Mouse (Mus musculus) thymus, adult 2 months (tissue): Measurements from ENCODE around the gene Sept11. TPM values are rescaled to one million over a fixed set of nuclear protein-coding genes. Genes with fewer than 3 reads are reported as not detected.

Experiments used
- DNase-seq: peaks from one replicate; pipeline ENCODE4 v3.0.0; 2021
- H3K27ac ChIP-seq: fragments of 200-500 bp; 2 replicates; pipeline ENCODE4 v1.5.1; 2012; ENCODE audit warnings: low read length, control low read depth; ENCODE audit not compliant: control insufficient read depth, insufficient read depth
- H3K27me3 ChIP-seq: fragments of 200-500 bp; 2 replicates; pipeline ENCODE4 v1.6.1; 2012; ENCODE audit warnings: mild to moderate bottlenecking, low read length, moderate library complexity, mixed read lengths; ENCODE audit not compliant: control insufficient read depth, insufficient read depth
- H3K36me3 ChIP-seq: fragments of 200-500 bp; 2 replicates; pipeline ENCODE4 v1.6.1; 2012; ENCODE audit warnings: mild to moderate bottlenecking, low read length, moderate library complexity; ENCODE audit not compliant: control insufficient read depth, insufficient read depth
- H3K4me1 ChIP-seq: fragments of 200-500 bp; replicated peaks from 2 replicates; pipeline ENCODE4 v1.6.1; 2012; ENCODE audit warnings: low read length; ENCODE audit not compliant: control insufficient read depth, insufficient read depth
- H3K4me3 ChIP-seq: fragments of 200-500 bp; 2 replicates; pipeline ENCODE4 v1.5.1; 2012; ENCODE audit warnings: mild to moderate bottlenecking, low read length, control low read depth, moderate library complexity; ENCODE audit not compliant: control insufficient read depth, insufficient read depth
- CTCF ChIP-seq: fragments of 200-500 bp; IDR thresholded peaks from 2 replicates; pipeline ENCODE4 v1.5.1; 2012; ENCODE audit warnings: mild to moderate bottlenecking, control low read depth, low read length, moderate library complexity, borderline replicate concordance; ENCODE audit not compliant: control insufficient read depth, poor library complexity, insufficient read depth; ENCODE audit errors: extremely low read depth
- POLR2A ChIP-seq: fragments of 200-500 bp; IDR thresholded peaks from 2 replicates; pipeline ENCODE4 v1.6.1; 2012; ENCODE audit warnings: mild to moderate bottlenecking, low read length, control low read depth, moderate library complexity; ENCODE audit not compliant: control insufficient read depth, poor library complexity, insufficient read depth; ENCODE audit errors: extremely low read depth
- WGBS: fragments of 180-500 bp; shearing (Covaris S2); methylation state at CpG from one replicate; pipeline ENCODE4 v1.1.7; 2018; 5-methylcytosine and 5-hydroxymethylcytosine counted together
- polyA plus RNA-seq: library from polyadenylated mRNA; depleted of rRNA; stranded (reverse); fragments of >200 nt; gene quantifications from 2 replicates; pipeline ENCODE4 v1.2.3, GENCODE M21; 2012

The Sept11 gene
- polyA plus RNA-seq, 1 experiment, result 39.0 TPM

DNA sequence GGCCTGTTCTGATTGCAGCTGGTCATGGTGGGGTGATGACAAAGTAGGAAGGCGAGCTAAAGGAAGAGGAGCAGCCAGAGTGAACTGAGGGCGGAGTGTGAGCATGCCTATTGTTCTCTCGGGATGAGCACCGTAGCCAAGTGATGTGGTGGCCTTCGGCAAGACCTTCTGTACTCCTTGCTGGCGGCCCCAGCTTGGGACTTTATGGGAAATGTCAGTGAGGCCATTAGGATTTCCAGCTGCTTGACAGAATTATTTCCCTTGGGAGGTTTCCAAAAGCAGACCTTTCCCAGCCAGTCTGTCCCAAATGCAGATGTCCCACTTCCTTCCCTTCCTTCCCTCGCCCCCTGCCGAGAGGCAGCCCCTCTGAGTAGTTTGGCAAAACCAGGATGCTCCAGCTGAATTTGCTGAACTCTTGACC lies 8.1 kb downstream of the Sept11 start:
- no peak for TF ChIP-seq POLR2A
- TF ChIP-seq CTCF, result no peak
- H3K4me3 ChIP-seq, result no peak overlapping the region
- H3K36me3 ChIP-seq, result no peaks in the 10 kb centered on the region
- H3K4me1 ChIP-seq, result no peaks in the 10 kb centered on the region
- H3K27ac ChIP-seq, result no peak overlapping the region
- DNase-seq, result no peak
- no peaks in the 10 kb centered on the region for H3K27me3 ChIP-seq
- WGBS, result 91% methylated on average over 8 of the region's 8 CpGs

- no peak for TF ChIP-seq CTCF
- no peak for TF ChIP-seq POLR2A
- Histone ChIP-seq H3K27ac (no peak overlapping the region), H3K4me3 (no peak overlapping the region), H3K4me1 (no peaks in the 10 kb centered on the region), H3K36me3 (no peaks in the 10 kb centered on the region), H3K27me3 (no peaks in the 10 kb centered on the region)
- no peak for DNase-seq
- WGBS, result 95% methylated on average over 8 of the region's 8 CpGs
These were observed 10.4 kb downstream of the Sept11 start for GRCm38 (mm10) chr5:93103603-93104002.

- TF ChIP-seq POLR2A (no peak), CTCF (no peak)
- Histone ChIP-seq H3K4me1 (no peaks in the 10 kb centered on the region), H3K4me3 (no peak overlapping the region), H3K27ac (no peak overlapping the region), H3K27me3 (no peaks in the 10 kb centered on the region), H3K36me3 (no peaks in the 10 kb centered on the region)
- WGBS, result 71% methylated on average over 4 of the region's 5 CpGs
- no peak for DNase-seq
These were observed 12.0 kb downstream of the Sept11 start for GRCm38 (mm10) chr5:93104987-93105823.

DNA sequence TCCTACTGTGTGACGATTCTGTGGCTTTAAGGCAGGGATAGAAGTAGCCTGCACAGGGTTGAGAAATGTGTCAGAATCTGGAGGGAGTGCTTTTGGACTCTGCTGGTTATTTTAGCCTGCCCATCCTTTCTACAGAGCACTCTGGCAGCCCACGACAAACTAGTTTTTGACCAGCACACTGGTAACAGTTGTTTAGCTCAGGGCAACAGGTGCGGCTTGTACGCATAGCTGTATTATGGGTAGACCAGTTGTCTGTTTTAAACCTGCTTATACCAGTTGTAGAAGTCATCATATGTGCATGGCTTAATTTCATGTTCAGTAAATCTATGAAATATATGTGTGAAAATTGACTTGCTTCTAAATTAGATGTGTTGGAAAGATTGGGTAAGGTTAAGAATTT lies 12.8 kb downstream of the Sept11 start:
- WGBS, result 98% methylated on average over 4 of the region's 4 CpGs
- DNase-seq, result no peak
- Histone ChIP-seq H3K27me3 (no peaks in the 10 kb centered on the region), H3K27ac (no peak overlapping the region), H3K36me3 (no peaks in the 10 kb centered on the region), H3K4me1 (no peaks in the 10 kb centered on the region), H3K4me3 (no peak overlapping the region)
- TF ChIP-seq POLR2A (no peak), CTCF (no peak)

GRCm38 (mm10) chr5:93108703-93109102 lies 15.5 kb downstream of the Sept11 start:
- DNase-seq, result no peak
- WGBS, result 94% methylated on average over 4 of the region's 4 CpGs
- Histone ChIP-seq H3K27ac (no peak overlapping the region), H3K36me3 (no peaks in the 10 kb centered on the region), H3K4me1 (no peaks in the 10 kb centered on the region), H3K4me3 (no peak overlapping the region), H3K27me3 (no peaks in the 10 kb centered on the region)
- TF ChIP-seq POLR2A (no peak), CTCF (no peak)

DNA sequence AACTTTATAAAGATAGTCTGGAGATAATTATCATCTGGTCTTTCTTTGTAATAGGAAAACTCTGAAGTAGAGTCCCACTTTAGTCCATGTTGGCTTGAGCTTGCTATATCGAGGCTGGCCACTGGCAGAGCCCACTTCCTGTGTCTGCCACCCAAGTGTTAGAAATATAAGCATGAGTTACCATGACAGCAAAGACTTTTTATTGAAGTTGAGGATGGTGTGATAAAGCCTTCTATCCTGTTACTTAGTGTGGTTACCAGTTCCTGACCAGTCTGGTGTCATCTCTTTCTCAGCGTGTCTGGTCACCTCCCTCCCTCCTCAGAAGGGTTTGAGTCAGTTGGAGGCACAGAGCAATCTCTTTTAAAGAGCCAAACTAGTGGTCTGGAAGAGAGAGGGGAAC lies 16.3 kb downstream of the Sept11 start:
- Histone ChIP-seq H3K4me1 (no peaks in the 10 kb centered on the region), H3K4me3 (no peak overlapping the region), H3K36me3 (no peaks in the 10 kb centered on the region), H3K27me3 (no peaks in the 10 kb centered on the region), H3K27ac (no peak overlapping the region)
- TF ChIP-seq POLR2A (no peak), CTCF (no peak)
- DNase-seq, result no peak
- whole genome bisulfite sequencing, result 15% methylated on average over 2 of the region's 2 CpGs

DNA sequence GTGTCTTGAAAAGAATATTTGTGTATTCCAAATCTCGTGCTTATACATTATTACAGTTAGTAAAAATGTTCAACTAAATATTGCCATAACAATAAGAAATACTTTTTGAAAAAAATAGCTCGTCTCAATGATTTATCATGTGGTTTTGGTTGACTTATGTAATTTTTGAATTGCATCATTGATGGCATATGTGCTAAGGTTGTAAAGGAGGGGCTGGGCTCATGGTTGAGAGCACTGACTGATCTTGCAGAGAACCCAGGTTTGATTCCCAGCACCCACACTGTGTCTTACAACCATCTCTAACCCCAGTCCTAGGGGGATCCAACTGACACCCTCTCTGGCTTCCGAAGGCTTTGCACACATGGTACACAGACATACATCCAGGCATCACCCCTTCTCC lies 19.1 kb downstream of the Sept11 start:
- no peaks in the 10 kb centered on the region for H3K36me3 ChIP-seq
- no peaks in the 10 kb centered on the region for H3K27me3 ChIP-seq
- H3K27ac ChIP-seq, result no peak overlapping the region
- TF ChIP-seq CTCF (no peak), POLR2A (no peak)
- H3K4me1 ChIP-seq, result no peaks in the 10 kb centered on the region
- no peak overlapping the region for H3K4me3 ChIP-seq
- WGBS, result 96% methylated on average over 3 of the region's 3 CpGs
- no peak for DNase-seq

DNA sequence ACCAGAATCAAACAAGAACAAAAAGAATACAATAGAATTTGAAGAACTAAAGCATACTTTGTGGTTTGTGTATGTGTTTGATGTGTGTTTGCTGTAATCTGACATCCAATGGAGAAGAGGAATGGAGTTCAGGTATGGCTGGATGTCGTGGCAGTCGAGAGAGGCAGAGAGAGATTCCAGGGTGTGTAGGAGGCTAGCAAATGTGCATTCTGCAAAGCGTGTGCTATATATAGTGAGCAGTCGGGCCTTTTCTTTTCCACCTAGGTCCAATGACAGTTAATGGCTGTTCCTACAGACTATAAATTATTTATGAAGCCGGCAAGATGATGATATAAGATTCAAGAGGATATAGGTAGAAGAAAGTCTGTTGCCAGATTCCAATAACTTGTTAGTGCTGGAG lies 20.3 kb downstream of the Sept11 start:
- 87% methylated on average over 5 of the region's 5 CpGs for WGBS
- TF ChIP-seq POLR2A (no peak), CTCF (no peak)
- no peak for DNase-seq
- no peaks in the 10 kb centered on the region for H3K4me1 ChIP-seq
- no peaks in the 10 kb centered on the region for H3K27me3 ChIP-seq
- H3K4me3 ChIP-seq, result no peak overlapping the region
- H3K36me3 ChIP-seq, result no peaks in the 10 kb centered on the region
- H3K27ac ChIP-seq, result no peak overlapping the region
